Mouse (Mus musculus): ENCODE results near the gene Myadml2.

GRCm38 (mm10) chr11:120641869-120642268 is 6.1 kb downstream of the Myadml2 start:
- TF ChIP-seq CTCF (conservative IDR thresholded peaks at IDR 0.05 in 1 of 2, IDR thresholded peaks at IDR 0.05 in 1 of 2; ENCODE audit: low read depth in 2 of 2, low read length in 2 of 2): no peak
- TF ChIP-seq POLR2AphosphoS2 (IDR thresholded peaks at IDR 0.05; ENCODE audit: low read depth, low read length): no peak
- no peak for TF ChIP-seq BHLHE40 (IDR thresholded peaks at IDR 0.05; ENCODE audit: low read depth, low read length)
- no peak for TF ChIP-seq MAZ (IDR thresholded peaks at IDR 0.05; ENCODE audit: low read depth, low read length)
- TF ChIP-seq MAX (IDR thresholded peaks at IDR 0.05; ENCODE audit: low read length): no peak
- no peak for TF ChIP-seq SMC3 (IDR thresholded peaks at IDR 0.05; ENCODE audit: low read depth, low read length)
- TF ChIP-seq POLR2A (IDR thresholded peaks at IDR 0.05; ENCODE audit: low read depth, low read length): no peak
- TF ChIP-seq E2F4 (IDR thresholded peaks at IDR 0.05; ENCODE audit: insufficient replicate concordance, low read depth, low read length): no peak
- TF ChIP-seq TBP (conservative IDR thresholded peaks at IDR 0.05; ENCODE audit: low read depth, low read length): no peak
- no peak for TF ChIP-seq USF1 (IDR thresholded peaks at IDR 0.05; ENCODE audit: low read depth, low read length)
- TF ChIP-seq GABPA (IDR thresholded peaks at IDR 0.05; ENCODE audit: insufficient replicate concordance, low read depth, low read length): no peak
